Mouse (Mus musculus) stomach, postnatal 0 days (tissue): ENCODE data around the gene Tldc2. TPM values are rescaled to one million over a fixed set of nuclear protein-coding genes. Genes with fewer than 3 reads are reported as not detected.

Experiments used
- ATAC-seq: fragments of 200-750 bp; cut with Nextera tagmentation; 2 replicates; pipeline ENCODE4 v1.8.0; 2017; ENCODE audit not compliant: low FRiP score, low TSS enrichment
- DNase-seq: peaks from one replicate; pipeline ENCODE4 v3.0.0-alpha.2; 2016; ENCODE audit warnings: low spot score
- H3K27ac ChIP-seq: fragments of 300-500 bp; sonication (generic); replicated peaks from 2 replicates; pipeline ENCODE4 v1.5.1; 2014; ENCODE audit warnings: mild to moderate bottlenecking, control low read depth
- H3K27me3 ChIP-seq: fragments of 300-500 bp; sonication (generic); 2 replicates; pipeline ENCODE4 v1.6.1; 2014; ENCODE audit warnings: low read length; ENCODE audit not compliant: control insufficient read depth, insufficient read depth
- H3K36me3 ChIP-seq: fragments of 300-500 bp; sonication (generic); 2 replicates; pipeline ENCODE4 v1.6.1; 2014; ENCODE audit warnings: low read length, mixed read lengths; ENCODE audit not compliant: control insufficient read depth, insufficient read depth
- H3K4me1 ChIP-seq: fragments of 300-500 bp; sonication (generic); replicated peaks from 2 replicates; pipeline ENCODE4 v1.6.1; 2014; ENCODE audit warnings: antibody characterized with exemption; ENCODE audit not compliant: control insufficient read depth, insufficient read depth
- H3K4me2 ChIP-seq: fragments of 300-500 bp; sonication (generic); replicated peaks from 2 replicates; pipeline ENCODE4 v1.6.1; 2014; ENCODE audit warnings: low read depth, mild to moderate bottlenecking, control low read depth, moderate library complexity
- H3K4me3 ChIP-seq: fragments of 300-500 bp; sonication (generic); 2 replicates; pipeline ENCODE4 v1.5.1; 2014; ENCODE audit warnings: low read depth, low read length, control low read depth
- H3K9ac ChIP-seq: fragments of 300-500 bp; sonication (generic); 2 replicates; pipeline ENCODE4 v1.6.1; 2014; ENCODE audit warnings: mild to moderate bottlenecking, low read length, control low read depth, mixed read lengths
- H3K9me3 ChIP-seq: fragments of 300-500 bp; sonication (generic); 2 replicates; pipeline ENCODE4 v1.6.1; 2016; ENCODE audit warnings: low read length; ENCODE audit not compliant: control insufficient read depth
- CTCF ChIP-seq: IDR thresholded peaks from 2 replicates; pipeline ENCODE4 v1.5.1; 2016; ENCODE audit warnings: antibody characterized with exemption, low read depth, mild to moderate bottlenecking, moderate library complexity
- EP300 ChIP-seq: optimal IDR thresholded peaks from 2 replicates; pipeline ENCODE3; 2016; ENCODE audit warnings: antibody characterized with exemption
- WGBS: fragments of 180-500 bp; shearing (Covaris S2); extraction: QIAGEN DNeasy Blood & Tissue Kit; methylation state at CpG from one replicate; pipeline ENCODE4 v1.1.7; 2014; 5-methylcytosine and 5-hydroxymethylcytosine counted together
- polyA plus RNA-seq: library from polyadenylated mRNA; unstranded; fragments of >200 nt; fragmentation: Nextera tagmentation; extraction: Ambion mirVana; gene quantifications from 2 replicates; pipeline ENCODE4 v1.2.1, GENCODE M21; 2015

Tldc2 gene
- polyA plus RNA-seq, 1 experiment from 2014 or later: not detected

- Histone ChIP-seq H3K4me2 (no peak overlapping the region), H3K27me3 (no peaks in the 10 kb centered on the region), H3K4me1 (no peaks in the 10 kb centered on the region; the same call in 1 of the 2 replicates), H3K9ac (no peak overlapping the region), H3K36me3 (no peaks in the 10 kb centered on the region), H3K4me3 (no peak overlapping the region), H3K9me3 (no peaks in the 10 kb centered on the region), H3K27ac (no peak overlapping the region)
- ATAC-seq (no peak), DNase-seq (no peak)
- TF ChIP-seq EP300: no peak
- WGBS: 40% methylated on average over 7 of the region's 7 CpGs
These were observed 4.9 kb upstream of the Tldc2 start for GRCm38 (mm10) chr2:157081960-157082359.

- no peaks in the 10 kb centered on the region for H3K9me3 ChIP-seq
- H3K4me2 ChIP-seq: no peak overlapping the region
- H3K4me1 ChIP-seq: no peaks in the 10 kb centered on the region
- DNase-seq: no peak
- H3K27me3 ChIP-seq: no peaks in the 10 kb centered on the region
- H3K27ac ChIP-seq: no peak overlapping the region
- TF ChIP-seq CTCF (no peak), EP300 (no peak)
- WGBS: 87% methylated on average over 7 of the region's 7 CpGs
- H3K9ac ChIP-seq: no peak overlapping the region
- H3K36me3 ChIP-seq: no peaks in the 10 kb centered on the region
- no peak overlapping the region for H3K4me3 ChIP-seq
- ATAC-seq: no peak
These were observed 1.8 kb upstream of the Tldc2 start for GRCm38 (mm10) chr2:157084831-157085585.

GRCm38 (mm10) chr2:157087536-157088317 lies 872 bp downstream of the Tldc2 start:
- no peak overlapping the region for H3K4me2 ChIP-seq
- 67% methylated on average over 14 of the region's 14 CpGs for WGBS
- TF ChIP-seq CTCF: no peak
- TF ChIP-seq EP300: no peak
- ATAC-seq: no peak
- no peak overlapping the region for H3K9ac ChIP-seq
- H3K27me3 ChIP-seq: no peaks in the 10 kb centered on the region
- DNase-seq: no peak
- H3K4me3 ChIP-seq: no peak overlapping the region
- H3K4me1 ChIP-seq: no peaks in the 10 kb centered on the region
- no peak overlapping the region for H3K27ac ChIP-seq
- H3K9me3 ChIP-seq: no peaks in the 10 kb centered on the region
- no peaks in the 10 kb centered on the region for H3K36me3 ChIP-seq

- TF ChIP-seq CTCF (no peak), EP300 (no peak)
- Histone ChIP-seq H3K9me3 (no peaks in the 10 kb centered on the region), H3K4me3 (no peak overlapping the region), H3K36me3 (no peaks in the 10 kb centered on the region), H3K4me1 (no peaks in the 10 kb centered on the region), H3K27ac (no peak overlapping the region), H3K9ac (0 out of 2 replicates have a peak overlapping the region, but pooled peaks have one; percentile 8), H3K27me3 (no peaks in the 10 kb centered on the region), H3K4me2 (no peak overlapping the region)
- ATAC-seq: no peak
- no peak for DNase-seq
- WGBS: 25% methylated on average over 8 of the region's 8 CpGs
These were observed 5.2 kb downstream of the Tldc2 start for GRCm38 (mm10) chr2:157092024-157092423.

- Histone ChIP-seq H3K9me3 (no peaks in the 10 kb centered on the region), H3K4me1 (no peaks in the 10 kb centered on the region), H3K4me3 (no peak overlapping the region), H3K27me3 (no peaks in the 10 kb centered on the region), H3K4me2 (no peak overlapping the region), H3K9ac (0 out of 2 replicates have a peak overlapping the region, but pooled peaks have one; percentile 8), H3K27ac (no peak overlapping the region), H3K36me3 (no peaks in the 10 kb centered on the region; the same call in 1 of the 2 replicates)
- ATAC-seq: peak; percentile 65; the same call in 1 of the 2 replicates
- 59% methylated on average over 9 of the region's 9 CpGs for WGBS
- DNase-seq: peak; percentile 75
- TF ChIP-seq CTCF: peak; percentile 95
- no peak for TF ChIP-seq EP300
These were observed 8.3 kb downstream of the Tldc2 start for GRCm38 (mm10) chr2:157095005-157095755.
